Mouse (Mus musculus) MEL (cell line): ENCODE results near the gene Gbx2. TPM values are rescaled to one million over a fixed set of nuclear protein-coding genes. Genes with fewer than 3 reads are reported as not detected.

Experiments
- DNase-seq: peaks from one replicate; pipeline ENCODE4 v3.0.0; 2011; ENCODE audit warnings: low read depth, low spot score
- H3K27ac ChIP-seq: 2 replicates; pipeline ENCODE4 v1.5.1; 2012; ENCODE audit warnings: low read depth, mild to moderate bottlenecking, control low read depth, low read length, moderate library complexity; ENCODE audit not compliant: control insufficient read depth
- H3K27me3 ChIP-seq, 2 experiments: fragments of 150-350 bp in 1 of 2; sonication (generic) in 1 of 2; 2 replicates each; pipeline ENCODE4 v1.6.1; 2012; ENCODE audit warnings: low read length in 2 of 2, mild to moderate bottlenecking in 2 of 2, improper control_type of control experiment in 1 of 2, moderate library complexity in 1 of 2; ENCODE audit not compliant: insufficient read depth in 2 of 2, control insufficient read depth in 1 of 2
- H3K36me3 ChIP-seq, 2 experiments: 2 replicates each; pipeline ENCODE4 v1.6.1; 2012 to 2014; ENCODE audit warnings: low read length in 2 of 2, improper control_type of control experiment in 1 of 2, inconsistent platforms in 1 of 2, mild to moderate bottlenecking in 1 of 2; ENCODE audit not compliant: insufficient read depth in 2 of 2, control insufficient read depth in 1 of 2
- H3K4me1 ChIP-seq, 2 experiments: fragments of 150-350 bp in 1 of 2; sonication (generic) in 1 of 2; 2 replicates each; pipeline ENCODE4 v1.6.1; 2012; ENCODE audit warnings: low read length in 2 of 2, improper control_type of control experiment in 1 of 2, mild to moderate bottlenecking in 1 of 2; ENCODE audit not compliant: insufficient read depth in 2 of 2, control insufficient read depth in 1 of 2
- H3K4me3 ChIP-seq, 2 experiments: fragments of 150-350 bp in 1 of 2; sonication (generic) in 1 of 2; 2 replicates each; pipeline ENCODE4 v1.5.1; 2012; ENCODE audit warnings: low read depth in 2 of 2, low read length in 2 of 2, mild to moderate bottlenecking in 2 of 2, moderate library complexity in 2 of 2, control low read depth in 1 of 2, improper control_type of control experiment in 1 of 2; ENCODE audit not compliant: control insufficient read depth in 1 of 2, insufficient read depth in 1 of 2
- H3K79me2 ChIP-seq: 2 replicates; pipeline ENCODE4 v1.6.1; 2012; ENCODE audit warnings: mild to moderate bottlenecking, low read length, moderate library complexity; ENCODE audit not compliant: control insufficient read depth, poor library complexity, insufficient read depth
- H3K9ac ChIP-seq: 2 replicates; pipeline ENCODE4 v1.6.1; 2012; ENCODE audit warnings: low read depth, mild to moderate bottlenecking, control low read depth, low read length, moderate library complexity; ENCODE audit not compliant: control insufficient read depth, poor library complexity, severe bottlenecking
- H3K9me3 ChIP-seq: fragments of 150-350 bp; sonication (generic); replicated peaks from 2 replicates; pipeline ENCODE4 v1.6.1; 2012; ENCODE audit warnings: mild to moderate bottlenecking, low read length, improper control_type of control experiment, moderate library complexity; ENCODE audit not compliant: insufficient read depth
- BHLHE40 ChIP-seq: IDR thresholded peaks from 2 replicates; pipeline ENCODE4 v1.6.1; 2012; ENCODE audit warnings: low read depth, mild to moderate bottlenecking, inconsistent platforms, low read length, improper control_type of control experiment, borderline replicate concordance
- CHD2 ChIP-seq: IDR thresholded peaks from 2 replicates; pipeline ENCODE4 v1.6.1; 2011; ENCODE audit warnings: low read length, improper control_type of control experiment
- ELF1 ChIP-seq: IDR thresholded peaks from 2 replicates; pipeline ENCODE4 v1.6.1; 2014; ENCODE audit warnings: low read depth, mild to moderate bottlenecking, inconsistent platforms, low read length, improper control_type of control experiment, moderate library complexity
- EP300 ChIP-seq, 2 experiments: IDR thresholded peaks; 2 replicates each; pipeline ENCODE4 v1.6.1; 2011; ENCODE audit warnings: improper control_type of control experiment in 2 of 2, low read length in 2 of 2, low read depth in 1 of 2, mild to moderate bottlenecking in 1 of 2
- ETS1 ChIP-seq: IDR thresholded peaks from 2 replicates; pipeline ENCODE4 v1.6.1; 2012; ENCODE audit warnings: low read depth, mild to moderate bottlenecking, inconsistent platforms, low read length, improper control_type of control experiment, moderate library complexity
- HCFC1 ChIP-seq: IDR thresholded peaks from 2 replicates; pipeline ENCODE4 v1.6.1; 2012; ENCODE audit warnings: low read depth, mild to moderate bottlenecking, inconsistent platforms, low read length, improper control_type of control experiment, moderate library complexity
- MAX ChIP-seq: IDR thresholded peaks from 2 replicates; pipeline ENCODE4 v1.6.1; 2011; ENCODE audit warnings: low read length, improper control_type of control experiment
- MAZ ChIP-seq: IDR thresholded peaks from 2 replicates; pipeline ENCODE4 v1.6.1; 2012; ENCODE audit warnings: low read depth, mild to moderate bottlenecking, inconsistent platforms, low read length, improper control_type of control experiment
- MYC ChIP-seq: IDR thresholded peaks from 2 replicates; pipeline ENCODE4 v1.6.1; 2011; ENCODE audit warnings: low read depth, mild to moderate bottlenecking, low read length, improper control_type of control experiment, moderate library complexity
- POLR2AphosphoS5 ChIP-seq: IDR thresholded peaks from 2 replicates; pipeline ENCODE4 v1.6.1; 2012; ENCODE audit warnings: low read depth, borderline replicate concordance, mild to moderate bottlenecking, inconsistent platforms, low read length, moderate library complexity, mixed read lengths
- RAD21 ChIP-seq: IDR thresholded peaks from 2 replicates; pipeline ENCODE4 v1.6.1; 2011; ENCODE audit warnings: mild to moderate bottlenecking, low read depth, low read length, improper control_type of control experiment
- ZKSCAN1 ChIP-seq: IDR thresholded peaks from 2 replicates; pipeline ENCODE4 v1.6.1; 2012; ENCODE audit warnings: low read depth, mild to moderate bottlenecking, inconsistent platforms, low read length, improper control_type of control experiment, moderate library complexity
- ZNF384 ChIP-seq: IDR thresholded peaks from 2 replicates; pipeline ENCODE4 v1.6.1; 2012; ENCODE audit warnings: low read depth, mild to moderate bottlenecking, inconsistent platforms, low read length, improper control_type of control experiment
- polyA plus RNA-seq, 2 experiments: library from polyadenylated mRNA; stranded (reverse) in 1 of 2; unstranded in 1 of 2; fragments of >175 nt in 1 of 2; fragments of >200 nt in 1 of 2; gene quantifications; 2 replicates each; pipeline versions ENCODE4 v1.2.1 to v1.2.4; 2012; ENCODE audit warnings: low replicate concordance in 2 of 2, low read depth in 1 of 2; ENCODE audit not compliant: insufficient read length in 2 of 2, insufficient read depth in 1 of 2, missing spikeins in 1 of 2
- total RNA-seq: library from RNA; depleted of rRNA; stranded (reverse); fragments of 300-350 nt; gene quantifications from 2 replicates; pipeline ENCODE4 v1.2.3, GENCODE M21; 2012

The Gbx2 gene
- total and polyA plus RNA-seq, 3 experiments: not detected

GRCm38 (mm10) chr1:89938884-89939595 is 8.1 kb upstream of the Gbx2 start:
- Histone ChIP-seq H3K36me3 (no peaks in the 10 kb centered on the region), H3K4me1 (no peaks in the 10 kb centered on the region), H3K9ac (no peak overlapping the region), H3K79me2 (no peaks in the 10 kb centered on the region), H3K4me3 (no peak overlapping the region), H3K27ac (no peak overlapping the region), H3K9me3 (no peaks in the 10 kb centered on the region), H3K27me3 (no peaks in the 10 kb centered on the region)
- DNase-seq: no peak
- TF ChIP-seq MAX (no peak), CHD2 (no peak), ELF1 (no peak), POLR2AphosphoS5 (no peak), ZKSCAN1 (no peak), MYC (no peak), MAZ (no peak), HCFC1 (no peak), RAD21 (no peak), ETS1 (no peak)

DNA sequence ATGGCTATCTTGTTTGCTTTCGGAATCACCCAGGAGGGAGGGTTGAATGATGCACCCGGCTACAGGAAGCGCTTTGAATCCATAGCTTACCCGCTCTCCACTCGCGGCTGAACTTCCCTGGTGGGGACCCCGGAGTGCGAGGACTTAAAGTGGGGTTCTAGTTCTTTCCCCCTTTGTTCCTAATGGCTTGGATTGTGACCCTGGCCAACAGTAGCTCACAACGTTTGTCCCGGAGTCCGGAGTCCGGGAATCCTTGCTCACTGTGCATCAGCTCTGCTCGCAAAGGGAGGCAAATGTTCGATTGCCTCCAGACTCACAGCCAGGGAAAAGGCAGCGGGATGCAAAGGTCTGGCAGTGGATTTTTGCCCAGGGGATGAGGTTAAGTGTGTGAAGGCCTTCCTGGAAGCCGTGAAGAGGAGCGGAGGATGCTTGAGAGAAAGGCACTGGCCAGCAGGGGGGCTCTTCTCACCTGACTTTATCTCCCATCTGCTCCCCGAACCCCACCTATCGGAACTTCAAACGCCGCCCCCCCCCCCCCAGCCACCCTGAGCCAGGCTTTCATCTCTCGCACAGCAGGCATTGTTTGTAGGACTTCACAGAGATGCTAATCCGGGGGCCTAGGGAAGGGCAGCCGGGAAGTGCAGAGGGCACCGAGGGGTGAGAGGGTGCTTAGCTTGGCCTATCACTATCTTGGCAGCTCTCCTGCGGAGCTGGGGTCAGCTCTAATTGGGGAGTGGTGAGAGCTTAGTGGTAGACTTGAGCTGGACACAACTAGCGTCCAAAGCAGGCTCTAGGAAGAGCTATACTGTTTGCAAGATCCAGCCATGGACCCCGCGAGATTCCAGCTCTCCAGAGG is 4.7 kb upstream of the Gbx2 start:
- Histone ChIP-seq H3K4me1 (no peaks in the 10 kb centered on the region), H3K4me3 (no peak overlapping the region), H3K79me2 (no peaks in the 10 kb centered on the region), H3K9me3 (no peaks in the 10 kb centered on the region), H3K27ac (no peak overlapping the region), H3K36me3 (no peaks in the 10 kb centered on the region), H3K9ac (no peak overlapping the region), H3K27me3 (no peaks in the 10 kb centered on the region)
- no peak for DNase-seq
- TF ChIP-seq BHLHE40 (no peak), ZNF384 (no peak), MYC (no peak), EP300 (IDR thresholded peaks at IDR 0.05; ENCODE audit: low read depth in 1 of 2, low read length in 2 of 2) (no peak), ELF1 (no peak)
